Mouse (Mus musculus) stomach, postnatal 0 days (tissue): ENCODE results near the gene Sult6b2. TPM values are rescaled to one million over a fixed set of nuclear protein-coding genes. Genes with fewer than 3 reads are reported as not detected.

Source experiments
- ATAC-seq: fragments of 200-750 bp; cut with Nextera tagmentation; 2 replicates; pipeline ENCODE4 v1.8.0; 2017; ENCODE audit not compliant: low FRiP score, low TSS enrichment
- DNase-seq: peaks from one replicate; pipeline ENCODE4 v3.0.0-alpha.2; 2016; ENCODE audit warnings: low spot score
- H3K27ac ChIP-seq: fragments of 300-500 bp; sonication (generic); replicated peaks from 2 replicates; pipeline ENCODE4 v1.5.1; 2014; ENCODE audit warnings: mild to moderate bottlenecking, control low read depth
- H3K27me3 ChIP-seq: fragments of 300-500 bp; sonication (generic); 2 replicates; pipeline ENCODE4 v1.6.1; 2014; ENCODE audit warnings: low read length; ENCODE audit not compliant: control insufficient read depth, insufficient read depth
- H3K36me3 ChIP-seq: fragments of 300-500 bp; sonication (generic); 2 replicates; pipeline ENCODE4 v1.6.1; 2014; ENCODE audit warnings: low read length, mixed read lengths; ENCODE audit not compliant: control insufficient read depth, insufficient read depth
- H3K4me1 ChIP-seq: fragments of 300-500 bp; sonication (generic); replicated peaks from 2 replicates; pipeline ENCODE4 v1.6.1; 2014; ENCODE audit warnings: antibody characterized with exemption; ENCODE audit not compliant: control insufficient read depth, insufficient read depth
- H3K4me2 ChIP-seq: fragments of 300-500 bp; sonication (generic); replicated peaks from 2 replicates; pipeline ENCODE4 v1.6.1; 2014; ENCODE audit warnings: low read depth, mild to moderate bottlenecking, control low read depth, moderate library complexity
- H3K4me3 ChIP-seq: fragments of 300-500 bp; sonication (generic); 2 replicates; pipeline ENCODE4 v1.5.1; 2014; ENCODE audit warnings: low read depth, low read length, control low read depth
- H3K9ac ChIP-seq: fragments of 300-500 bp; sonication (generic); 2 replicates; pipeline ENCODE4 v1.6.1; 2014; ENCODE audit warnings: mild to moderate bottlenecking, low read length, control low read depth, mixed read lengths
- H3K9me3 ChIP-seq: fragments of 300-500 bp; sonication (generic); 2 replicates; pipeline ENCODE4 v1.6.1; 2016; ENCODE audit warnings: low read length; ENCODE audit not compliant: control insufficient read depth
- CTCF ChIP-seq: IDR thresholded peaks from 2 replicates; pipeline ENCODE4 v1.5.1; 2016; ENCODE audit warnings: antibody characterized with exemption, low read depth, mild to moderate bottlenecking, moderate library complexity
- EP300 ChIP-seq: optimal IDR thresholded peaks from 2 replicates; pipeline ENCODE3; 2016; ENCODE audit warnings: antibody characterized with exemption
- WGBS: fragments of 180-500 bp; shearing (Covaris S2); extraction: QIAGEN DNeasy Blood & Tissue Kit; methylation state at CpG from one replicate; pipeline ENCODE4 v1.1.7; 2014; 5-methylcytosine and 5-hydroxymethylcytosine counted together
- polyA plus RNA-seq: library from polyadenylated mRNA; unstranded; fragments of >200 nt; fragmentation: Nextera tagmentation; extraction: Ambion mirVana; gene quantifications from 2 replicates; pipeline ENCODE4 v1.2.1, GENCODE M21; 2015

Gene Sult6b2
- polyA plus RNA-seq, 1 experiment from 2014 or later, result not detected

GRCm38 (mm10) chr6:142767305-142767704 lies 37.0 kb downstream of the Sult6b2 start:
- ATAC-seq (no peak), DNase-seq (no peak)
- Histone ChIP-seq H3K27me3 (no peaks in the 10 kb centered on the region), H3K27ac (no peak overlapping the region), H3K4me3 (no peak overlapping the region), H3K36me3 (peaks cover 35% of the 10 kb centered on the region), H3K4me1 (no peaks in the 10 kb centered on the region), H3K9me3 (no peaks in the 10 kb centered on the region), H3K4me2 (no peak overlapping the region), H3K9ac (no peak overlapping the region)
- WGBS, result 84% methylated on average over 9 of the region's 9 CpGs
- TF ChIP-seq CTCF (no peak), EP300 (no peak)

GRCm38 (mm10) chr6:142764933-142765332 lies 39.4 kb downstream of the Sult6b2 start:
- Histone ChIP-seq H3K27me3 (no peaks in the 10 kb centered on the region), H3K9me3 (no peaks in the 10 kb centered on the region), H3K4me1 (no peaks in the 10 kb centered on the region), H3K4me2 (no peak overlapping the region), H3K27ac (no peak overlapping the region), H3K9ac (no peak overlapping the region), H3K4me3 (no peak overlapping the region), H3K36me3 (peaks cover 30% of the 10 kb centered on the region)
- WGBS, result 52% methylated on average over 2 of the region's 2 CpGs
- DNase-seq, result no peak
- no peak for ATAC-seq
- TF ChIP-seq EP300, result no peak
- no peak for TF ChIP-seq CTCF

GRCm38 (mm10) chr6:142759633-142760032 lies 44.7 kb downstream of the Sult6b2 start:
- no peak for ATAC-seq
- H3K36me3 ChIP-seq, result peaks cover 1% of the 10 kb centered on the region; the same call in 1 of the 2 replicates
- no peak overlapping the region for H3K4me3 ChIP-seq
- no peak overlapping the region for H3K27ac ChIP-seq
- no peak overlapping the region for H3K4me2 ChIP-seq
- H3K27me3 ChIP-seq, result no peaks in the 10 kb centered on the region
- TF ChIP-seq EP300 (no peak), CTCF (no peak)
- H3K9me3 ChIP-seq, result no peaks in the 10 kb centered on the region
- H3K9ac ChIP-seq, result no peak overlapping the region
- DNase-seq, result no peak
- H3K4me1 ChIP-seq, result peaks cover 3% of the 10 kb centered on the region; the same call in 1 of the 2 replicates
- WGBS, result 96% methylated on average over 2 of the region's 2 CpGs

GRCm38 (mm10) chr6:142758562-142758961 lies 45.7 kb downstream of the Sult6b2 start:
- Histone ChIP-seq H3K9me3 (no peaks in the 10 kb centered on the region), H3K27me3 (no peaks in the 10 kb centered on the region), H3K4me3 (no peak overlapping the region), H3K4me1 (peaks cover 3% of the 10 kb centered on the region; the same call in 1 of the 2 replicates), H3K27ac (no peak overlapping the region), H3K4me2 (no peak overlapping the region), H3K36me3 (no peaks in the 10 kb centered on the region), H3K9ac (no peak overlapping the region)
- TF ChIP-seq EP300 (no peak), CTCF (no peak)
- no peak for DNase-seq
- ATAC-seq, result no peak
- WGBS, result 93% methylated on average over 6 of the region's 6 CpGs

GRCm38 (mm10) chr6:142757976-142758375 lies 46.3 kb downstream of the Sult6b2 start:
- H3K27me3 ChIP-seq, result no peaks in the 10 kb centered on the region
- DNase-seq (no peak), ATAC-seq (no peak)
- H3K4me2 ChIP-seq, result peak overlapping the region; percentile 92
- TF ChIP-seq EP300, result no peak
- TF ChIP-seq CTCF, result no peak
- H3K27ac ChIP-seq, result 0 out of 2 replicates have a peak overlapping the region, but pooled peaks have one; percentile 1
- H3K9me3 ChIP-seq, result no peaks in the 10 kb centered on the region
- H3K4me1 ChIP-seq, result peaks cover 3% of the 10 kb centered on the region; the same call in 1 of the 2 replicates
- no peak overlapping the region for H3K9ac ChIP-seq
- H3K4me3 ChIP-seq, result peak overlapping the region; percentile 94; the same call in 1 of the 2 replicates
- H3K36me3 ChIP-seq, result no peaks in the 10 kb centered on the region
- WGBS, result 88% methylated on average over 6 of the region's 6 CpGs

- Histone ChIP-seq H3K9me3 (no peaks in the 10 kb centered on the region), H3K27me3 (no peaks in the 10 kb centered on the region), H3K27ac (peak overlapping the region; percentile 96), H3K4me3 (peak overlapping the region; percentile 94), H3K9ac (peak overlapping the region; percentile 92), H3K4me2 (peak overlapping the region; percentile 92), H3K4me1 (peaks cover 3% of the 10 kb centered on the region; the same call in 1 of the 2 replicates), H3K36me3 (no peaks in the 10 kb centered on the region)
- TF ChIP-seq EP300 (no peak), CTCF (no peak)
- DNase-seq, result no peak
- ATAC-seq, result no peak
- 23% methylated on average over 10 of the region's 10 CpGs for WGBS
Measured at GRCm38 (mm10) chr6:142757334-142757965, 46.9 kb downstream of the Sult6b2 start.
